Comparison of ENCODE assay signal across 12 mouse cellular contexts in genomic region chr6:30618735-30619134, GRCm38 (mm10). TPM values are rescaled to one million over a fixed set of nuclear protein-coding genes. Genes with fewer than 3 reads are reported as not detected.
DNase-seq lines count a peak whose midpoint lies in the region; ATAC-seq lines count a peak whose summit lies in the region.
"Had no signal": no experiment of that assay in that cellular context is flagged by ENCODE, and none has a peak within 500 bp of the region (broad histone marks: within the 10 kb centered on the region; RNA-seq: fewer than 3 reads in every experiment).

No protein-coding gene starts in this region.

- WGBS in kidney, embryonic 14.5 days: 51% methylated on average over 6 of the region's 6 CpGs
- 45% methylated on average over 6 of the region's 6 CpGs for WGBS in embryonic facial prominence, embryonic 14.5 days
- WGBS in midbrain, embryonic 12.5 days: 22% methylated on average over 6 of the region's 6 CpGs

- no peaks in the 10 kb centered on the region for H3K36me3 ChIP-seq in kidney, embryonic 14.5 days (ENCODE audit: control insufficient read depth, insufficient read depth, low read length)
- no peaks in the 10 kb centered on the region for H3K36me3 ChIP-seq in embryonic facial prominence, embryonic 14.5 days (ENCODE audit: control insufficient read depth, insufficient read depth, low read length)
- no peaks in the 10 kb centered on the region for H3K36me3 ChIP-seq in midbrain, embryonic 12.5 days

- intact Hi-C loops in gastrocnemius, postnatal 14 days (cut with DNase I; ENCODE audit: low total_unique reads): no loop called here

- no peak for DNase-seq in kidney, postnatal 10 days
- DNase-seq in embryonic facial prominence, embryonic 14.5 days (ENCODE audit: low spot score): no peak
- DNase-seq in gastrocnemius, postnatal 14 days: peak; percentile 65
- no peak for DNase-seq in c-Kit-positive CD71-positive TER-119-positive erythroid progenitor cells, embryonic 14.5 days (ENCODE audit: low spot score)
- no peak for DNase-seq in frontal cortex, postnatal 25 days (ENCODE audit: low spot score in 2 of 2)
- DNase-seq: thymus, postnatal 36 days had no signal

- H3K9me3 ChIP-seq in kidney, embryonic 14.5 days (ENCODE audit: control insufficient read depth, low read length): no peaks in the 10 kb centered on the region
- H3K9me3 ChIP-seq in embryonic facial prominence, embryonic 14.5 days (ENCODE audit: control insufficient read depth, low read length): no peaks in the 10 kb centered on the region
- no peaks in the 10 kb centered on the region for H3K9me3 ChIP-seq in midbrain, embryonic 12.5 days

- peaks cover 29% of the 10 kb centered on the region for H3K4me1 ChIP-seq in kidney, embryonic 14.5 days (ENCODE audit: control insufficient read depth, insufficient read depth, low read length)
- H3K4me1 ChIP-seq in embryonic facial prominence, embryonic 14.5 days (ENCODE audit: control insufficient read depth, insufficient read depth, low read length): peaks cover 39% of the 10 kb centered on the region
- peaks cover 62% of the 10 kb centered on the region for H3K4me1 ChIP-seq in midbrain, embryonic 12.5 days

- ATAC-seq in kidney, embryonic 14.5 days (ENCODE audit: low FRiP score, low TSS enrichment): no peak
- ATAC-seq in embryonic facial prominence, embryonic 14.5 days (ENCODE audit: low read depth): no peak
- ATAC-seq in midbrain, embryonic 12.5 days (ENCODE audit: low FRiP score, low read depth): no peak
- ATAC-seq in frontal cortex, adult (ENCODE audit: low TSS enrichment): no peak

- no peak overlapping the region for H3K4me2 ChIP-seq in kidney, embryonic 14.5 days (replicated peaks; ENCODE audit: low read depth, low read length)
- H3K4me2 ChIP-seq in embryonic facial prominence, embryonic 14.5 days (ENCODE audit: low read depth, low read length): no peak overlapping the region
- H3K4me2 ChIP-seq in midbrain, embryonic 12.5 days (replicated peaks): peak overlapping the region; percentile 54; the same call in 1 of the 2 replicates

- no peaks in the 10 kb centered on the region for H3K27me3 ChIP-seq in kidney, embryonic 14.5 days (ENCODE audit: control insufficient read depth, insufficient read depth, low read length)
- H3K27me3 ChIP-seq in embryonic facial prominence, embryonic 14.5 days (replicated peaks; ENCODE audit: control insufficient read depth, insufficient read depth, low read length): no peaks in the 10 kb centered on the region
- no peaks in the 10 kb centered on the region for H3K27me3 ChIP-seq in midbrain, embryonic 12.5 days

- H3K9ac ChIP-seq in kidney, embryonic 14.5 days (ENCODE audit: low read depth, low read length): no peak overlapping the region
- peak overlapping the region; percentile 5; the same call in 1 of the 2 replicates for H3K9ac ChIP-seq in embryonic facial prominence, embryonic 14.5 days (ENCODE audit: low read depth, low read length)
- 0 out of 2 replicates have a peak overlapping the region, but pooled peaks have one; percentile 15 for H3K9ac ChIP-seq in midbrain, embryonic 12.5 days (replicated peaks)

- peak overlapping the region; percentile 14; the same call in 1 of the 2 replicates for H3K27ac ChIP-seq in kidney, embryonic 14.5 days (ENCODE audit: low read depth, low read length)
- peak overlapping the region; percentile 94 for H3K27ac ChIP-seq in embryonic facial prominence, embryonic 14.5 days (replicated peaks; ENCODE audit: low read depth, low read length)
- peak overlapping the region; percentile 92 for H3K27ac ChIP-seq in midbrain, embryonic 12.5 days (replicated peaks)

- H3K4me3 ChIP-seq in kidney, embryonic 14.5 days (ENCODE audit: low read length): no peak overlapping the region
- H3K4me3 ChIP-seq in embryonic facial prominence, embryonic 14.5 days (ENCODE audit: low read depth, low read length): no peak overlapping the region
- no peak overlapping the region for H3K4me3 ChIP-seq in midbrain, embryonic 12.5 days

RNA-seq across cellular contexts. Expression of gene Cpa5, which starts 7.9 kb away (rescaled TPM):
- 0.57 and 1.0 TPM in 2 replicates for polyA plus RNA-seq in kidney, embryonic 14.5 days (2014; fragmentation: Nextera tagmentation; extraction: Ambion mirVana)
- polyA plus RNA-seq in embryonic facial prominence, embryonic 14.5 days (2014; fragmentation: Nextera tagmentation; extraction: Ambion mirVana): 0.92 and 1.3 TPM in 2 replicates
- under 1 TPM; 0.31 to 0.43 TPM for total RNA-seq in gastrocnemius, postnatal 14 days (2021)
- polyA plus RNA-seq in midbrain, embryonic 12.5 days (2016; fragmentation: Nextera tagmentation; extraction: Ambion mirVana): 0.14 and 0.30 TPM in 2 replicates
- total RNA-seq: adrenal gland, adult 2 months had no signal
- polyA plus RNA-seq: adrenal gland, adult 2 months; liver, embryonic 16.5 days had no signal

RNA-seq across cellular contexts. Expression of gene Cpa1, which starts 20.3 kb away (rescaled TPM):
- polyA plus RNA-seq in kidney, embryonic 14.5 days (2014; fragmentation: Nextera tagmentation; extraction: Ambion mirVana): 1.8 and 2.0 TPM in 2 replicates
- polyA plus RNA-seq in embryonic facial prominence, embryonic 14.5 days (2014; fragmentation: Nextera tagmentation; extraction: Ambion mirVana): 1.3 and 1.7 TPM in 2 replicates
- total RNA-seq in gastrocnemius, postnatal 14 days (2021): not detected
- 0.42 TPM in 1 of 2 replicates, not detected in the other for polyA plus RNA-seq in midbrain, embryonic 12.5 days (2016; fragmentation: Nextera tagmentation; extraction: Ambion mirVana)
- total RNA-seq: adrenal gland, adult 2 months had no signal
- polyA plus RNA-seq: adrenal gland, adult 2 months; cortical plate, adult 2 months had no signal

RNA-seq across cellular contexts. Expression of gene Cpa4, which starts 50.6 kb away (rescaled TPM):
- 0.09 and 0.12 TPM in 2 replicates for polyA plus RNA-seq in kidney, embryonic 14.5 days (2014; fragmentation: Nextera tagmentation; extraction: Ambion mirVana)
- 3.0 and 3.4 TPM in 2 replicates for polyA plus RNA-seq in embryonic facial prominence, embryonic 14.5 days (2014; fragmentation: Nextera tagmentation; extraction: Ambion mirVana)
- under 1 TPM; 0.13 to 0.25 TPM for total RNA-seq in gastrocnemius, postnatal 14 days (2021)
- 1.6 and 1.9 TPM in 2 replicates for polyA plus RNA-seq in midbrain, embryonic 12.5 days (2016; fragmentation: Nextera tagmentation; extraction: Ambion mirVana)

Comparison
In these comparisons a context has a peak if more than half of its experiments do, and no peak if none do; other contexts are left out.
1. H3K27ac ChIP-seq: peak in every context shown above with its lines; median percentile 94 in embryonic facial prominence, embryonic 14.5 days; 92 in midbrain, embryonic 12.5 days; 14 in kidney, embryonic 14.5 days.